Mouse (Mus musculus): Measurements from ENCODE around the gene Adgrl3. TPM values are rescaled to one million over a fixed set of nuclear protein-coding genes. Genes with fewer than 3 reads are reported as not detected.
A peak's percentile ranks its signal among the peaks of the same experiment; 100 is the strongest.

Gene Adgrl3
- total and polyA plus RNA-seq, 3 experiments, result not detected

DNA sequence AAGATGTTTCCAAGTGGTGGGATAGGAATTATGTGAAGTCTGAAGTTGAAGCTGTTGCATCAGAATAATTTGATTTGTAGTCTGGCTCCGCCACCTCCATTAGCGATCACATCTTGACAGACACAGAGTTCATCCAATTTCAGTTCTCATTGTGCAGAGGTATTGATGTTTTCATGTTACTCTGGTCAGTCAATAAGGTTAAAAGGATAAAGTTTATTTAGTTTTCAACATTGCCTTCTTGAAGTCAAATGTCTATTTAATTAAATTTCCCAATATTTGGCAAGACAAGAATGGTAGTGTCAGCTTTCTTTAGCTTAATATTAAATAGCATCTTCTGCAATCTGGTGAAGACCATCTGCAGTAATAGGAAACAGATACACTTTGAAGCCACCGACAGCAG, 461.0 kb downstream of the Adgrl3 start:
- Histone ChIP-seq H3K9ac (ENCODE audit: control insufficient read depth, low read depth, low read length, poor library complexity, severe bottlenecking) (no peak overlapping the region), H3K79me2 (ENCODE audit: control insufficient read depth, insufficient read depth, low read length, poor library complexity) (no peaks in the 10 kb centered on the region), H3K27ac (ENCODE audit: control insufficient read depth, low read depth, low read length) (no peak overlapping the region), H3K9me3 (replicated peaks; ENCODE audit: insufficient read depth, low read length) (no peaks in the 10 kb centered on the region), H3K36me3 (ENCODE audit: control insufficient read depth in 1 of 2, insufficient read depth in 2 of 2, low read length in 2 of 2) (no peaks in the 10 kb centered on the region), H3K4me1 (ENCODE audit: control insufficient read depth in 1 of 2, insufficient read depth in 2 of 2, low read length in 2 of 2) (no peaks in the 10 kb centered on the region), H3K4me3 (ENCODE audit: control insufficient read depth in 1 of 2, insufficient read depth in 1 of 2, low read depth in 2 of 2, low read length in 2 of 2) (no peak overlapping the region), H3K27me3 (ENCODE audit: control insufficient read depth in 1 of 2, insufficient read depth in 2 of 2, low read length in 2 of 2) (no peaks in the 10 kb centered on the region)
- DNase-seq (ENCODE audit: low read depth, low spot score), result no peak
- TF ChIP-seq GABPA (IDR thresholded peaks at IDR 0.05; ENCODE audit: low read depth, low read length) (no peak), POLR2A (IDR thresholded peaks at IDR 0.05; ENCODE audit: control insufficient read depth in 1 of 2, insufficient read depth in 1 of 2, low read depth in 1 of 2, low read length in 2 of 2, poor library complexity in 1 of 2) (no peak), RCOR1 (IDR thresholded peaks at IDR 0.05; ENCODE audit: low read depth, low read length) (no peak), POLR2AphosphoS2 (IDR thresholded peaks at IDR 0.05; ENCODE audit: low read length) (no peak), GATA1 (IDR thresholded peaks at IDR 0.05; ENCODE audit: low read depth, low read length) (no peak), KAT2A (conservative IDR thresholded peaks at IDR 0.05; ENCODE audit: low read depth, low read length) (no peak), CTCF (IDR thresholded peaks at IDR 0.05 in 2 of 3, conservative IDR thresholded peaks at IDR 0.05 in 1 of 3; ENCODE audit: control insufficient read depth in 1 of 3, insufficient read depth in 1 of 3, low read depth in 2 of 3, low read length in 3 of 3, poor library complexity in 1 of 3, severe bottlenecking in 1 of 3) (no peak), USF2 (IDR thresholded peaks at IDR 0.05; ENCODE audit: borderline replicate concordance in 1 of 2, insufficient read depth in 1 of 2, low read depth in 1 of 2, low read length in 2 of 2) (no peak), NRF1 (IDR thresholded peaks at IDR 0.05; ENCODE audit: insufficient read depth, low read depth, low read length, poor library complexity, severe bottlenecking) (no peak), ZMIZ1 (IDR thresholded peaks at IDR 0.05; ENCODE audit: low read depth, low read length) (no peak), HCFC1 (IDR thresholded peaks at IDR 0.05; ENCODE audit: low read depth, low read length) (no peak), NELFE (IDR thresholded peaks at IDR 0.05; ENCODE audit: low read depth, low read length) (no peak), MYC (IDR thresholded peaks at IDR 0.05; ENCODE audit: low read depth, low read length) (no peak), TAL1 (IDR thresholded peaks at IDR 0.05; ENCODE audit: low read length) (no peak)

DNA sequence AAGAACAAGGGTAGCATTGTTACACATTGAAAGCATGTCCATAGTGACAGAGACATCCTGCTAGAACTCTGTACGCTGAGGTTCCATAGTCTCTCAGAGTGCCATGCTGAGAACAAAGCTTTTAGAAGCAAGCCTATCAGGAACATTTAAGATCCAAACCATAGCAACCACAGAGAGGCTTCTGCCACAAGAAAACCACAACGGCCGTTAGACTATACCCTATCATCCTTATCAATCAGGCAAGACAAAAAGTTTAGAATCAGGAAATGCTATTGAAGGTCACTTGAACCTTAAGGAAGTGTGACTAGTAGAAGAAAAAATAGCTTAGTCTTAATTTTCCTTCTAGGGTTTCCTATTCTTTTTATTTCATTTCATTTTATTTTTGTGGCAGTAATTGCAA, 464.0 kb downstream of the Adgrl3 start:
- no peaks in the 10 kb centered on the region for H3K4me1 ChIP-seq (ENCODE audit: control insufficient read depth in 1 of 2, insufficient read depth in 2 of 2, low read length in 2 of 2)
- H3K36me3 ChIP-seq (ENCODE audit: control insufficient read depth in 1 of 2, insufficient read depth in 2 of 2, low read length in 2 of 2), result no peaks in the 10 kb centered on the region
- peak; percentile 37 to 74; a peak in 3 of 4 replicates for TF ChIP-seq EP300 (IDR thresholded peaks at IDR 0.05; ENCODE audit: low read depth in 1 of 2, low read length in 2 of 2)
- TF ChIP-seq TCF12 (IDR thresholded peaks at IDR 0.05; ENCODE audit: low read depth, low read length), result peak; percentile 37; the same call in 1 of the 2 replicates
- no peak for TF ChIP-seq GATA1 (IDR thresholded peaks at IDR 0.05; ENCODE audit: low read depth, low read length)
- no peak for TF ChIP-seq MXI1 (IDR thresholded peaks at IDR 0.05; ENCODE audit: low read depth, low read length)
- H3K4me3 ChIP-seq (ENCODE audit: control insufficient read depth in 1 of 2, insufficient read depth in 1 of 2, low read depth in 2 of 2, low read length in 2 of 2), result no peak overlapping the region
- H3K27me3 ChIP-seq (ENCODE audit: control insufficient read depth in 1 of 2, insufficient read depth in 2 of 2, low read length in 2 of 2), result no peaks in the 10 kb centered on the region
- no peaks in the 10 kb centered on the region for H3K79me2 ChIP-seq (ENCODE audit: control insufficient read depth, insufficient read depth, low read length, poor library complexity)
- H3K9ac ChIP-seq (ENCODE audit: control insufficient read depth, low read depth, low read length, poor library complexity, severe bottlenecking), result no peak overlapping the region
- DNase-seq (ENCODE audit: low read depth, low spot score), result peak; percentile 23
- H3K27ac ChIP-seq (ENCODE audit: control insufficient read depth, low read depth, low read length), result no peak overlapping the region
- no peaks in the 10 kb centered on the region for H3K9me3 ChIP-seq (replicated peaks; ENCODE audit: insufficient read depth, low read length)
